Comparison of ENCODE assay signal across 8 mouse cellular contexts in genomic region chr7:27447419-27448286, GRCm38 (mm10). TPM values are rescaled to one million over a fixed set of nuclear protein-coding genes. Genes with fewer than 3 reads are reported as not detected.
DNase-seq lines count a peak whose midpoint lies in the region; ATAC-seq lines count a peak whose summit lies in the region.

TSS of gene Sptbn4 (minus strand) at chr7:27447686.
TSS of gene Blvrb (plus strand) at chr7:27447978.

- WGBS in heart, embryonic 10.5 days = under 1% methylated on average over 54 of the region's 54 CpGs
- WGBS in kidney, embryonic 15.5 days = 1% methylated on average over 54 of the region's 54 CpGs

- H3K9ac ChIP-seq in kidney, embryonic 15.5 days = peak within 1 kb of the TSS; percentile 73

- H3K36me3 ChIP-seq in heart, embryonic 10.5 days = no peaks in the 10 kb centered on the region
- no peaks in the 10 kb centered on the region for H3K36me3 ChIP-seq in kidney, embryonic 15.5 days

- H3K4me2 ChIP-seq in kidney, embryonic 15.5 days = peak within 1 kb of the TSS; percentile 100

- peaks cover 24% of the 10 kb centered on the region for H3K4me1 ChIP-seq in heart, embryonic 10.5 days
- H3K4me1 ChIP-seq in kidney, embryonic 15.5 days = peaks cover 21% of the 10 kb centered on the region

- H3K27me3 ChIP-seq in heart, embryonic 10.5 days (ENCODE audit: insufficient read depth, poor library complexity, severe bottlenecking) = peaks cover 31% of the 10 kb centered on the region
- H3K27me3 ChIP-seq in kidney, embryonic 15.5 days = peaks cover 31% of the 10 kb centered on the region

- peak; percentile 78 for ATAC-seq in erythroblast, adult 5-6 weeks (replicated peaks; ENCODE audit: low FRiP score, poor library complexity, severe bottlenecking)
- ATAC-seq in kidney, embryonic 15.5 days (replicated peaks; ENCODE audit: low FRiP score) = peak; percentile 96
- peak; percentile 90 for ATAC-seq in monocyte, adult 5-6 weeks (replicated peaks; ENCODE audit: insufficient number of reproducible peaks, low FRiP score, low TSS enrichment, poor library complexity, severe bottlenecking)

- no peaks in the 10 kb centered on the region for H3K9me3 ChIP-seq in heart, embryonic 10.5 days
- H3K9me3 ChIP-seq in kidney, embryonic 15.5 days (replicated peaks) = no peaks in the 10 kb centered on the region

- H3K27ac ChIP-seq in heart, embryonic 10.5 days = peak within 1 kb of the TSS; percentile 86
- peak within 1 kb of the TSS; percentile 49; the same call in 1 of the 2 replicates for H3K27ac ChIP-seq in kidney, embryonic 15.5 days

- H3K4me3 ChIP-seq in heart, embryonic 10.5 days = peak within 1 kb of the TSS; percentile 73
- peak within 1 kb of the TSS; percentile 59 for H3K4me3 ChIP-seq in kidney, embryonic 15.5 days (replicated peaks)

- peak; percentile 99 to 100 for DNase-seq in B cell, adult 2 months
- DNase-seq in brain, adult 2 months (ENCODE audit: low read depth, low spot score) = peak; percentile 100
- peak; percentile 100 for DNase-seq in heart, embryonic 10.5 days (ENCODE audit: low spot score)
- DNase-seq in liver = peak; percentile 100
- peak; percentile 98 to 100 for DNase-seq in spleen, postnatal 4 days (ENCODE audit: low spot score in 2 of 2)

RNA-seq across cellular contexts. Expression of gene Sptbn4, which starts in this region (rescaled TPM):
- 0.42 TPM in 1 of 2 replicates, not detected in the other for total RNA-seq in erythroblast, adult 5-6 weeks (2015; ENCODE audit: low replicate concordance)
- total RNA-seq in erythroblast, adult 5-6 weeks (2017; ENCODE audit: low replicate concordance) = 0.17 and 0.28 TPM in 2 replicates
- 0.40 and 0.46 TPM in 2 replicates for polyA plus RNA-seq in heart, embryonic 10.5 days (2016; fragmentation: Nextera tagmentation; extraction: Ambion mirVana)
- polyA plus RNA-seq in kidney, embryonic 15.5 days (2015; fragmentation: Nextera tagmentation; extraction: Ambion mirVana) = 0.27 and 0.39 TPM in 2 replicates
- total RNA-seq in monocyte, adult 5-6 weeks (2017) = not detected in 3 replicates

RNA-seq across cellular contexts. Expression of gene Blvrb, which starts in this region (rescaled TPM):
- 379 and 403 TPM in 2 replicates for total RNA-seq in erythroblast, adult 5-6 weeks (2015; ENCODE audit: low replicate concordance)
- 431 and 604 TPM in 2 replicates for total RNA-seq in erythroblast, adult 5-6 weeks (2017; ENCODE audit: low replicate concordance)
- polyA plus RNA-seq in heart, embryonic 10.5 days (2016; fragmentation: Nextera tagmentation; extraction: Ambion mirVana) = 88.8 and 94.6 TPM in 2 replicates
- 44.5 and 57.4 TPM in 2 replicates for polyA plus RNA-seq in kidney, embryonic 15.5 days (2015; fragmentation: Nextera tagmentation; extraction: Ambion mirVana)
- total RNA-seq in monocyte, adult 5-6 weeks (2017) = 20.7 to 49.1 TPM (median 37.2 TPM) in 3 replicates

Comparison
In these comparisons a context has a peak if more than half of its experiments do, and no peak if none do; other contexts are left out.
1. Peak in every context shown above with its lines: DNase-seq, ATAC-seq, H3K4me3 ChIP-seq and H3K27ac ChIP-seq.